Mouse (Mus musculus): Measurements from ENCODE around the gene Lig1.

The Lig1 gene

GRCm38 (mm10) chr7:13310493-13311199 is 33.6 kb downstream of the Lig1 start:
- DNase-seq (ENCODE audit: low spot score in 2 of 2) = no peak

GRCm38 (mm10) chr7:13311401-13311800 is 34.3 kb downstream of the Lig1 start:
- no peak for DNase-seq (ENCODE audit: low spot score in 2 of 2)

- DNase-seq (ENCODE audit: low spot score in 2 of 2) = no peak
Measured at GRCm38 (mm10) chr7:13314095-13314597, 37.1 kb downstream of the Lig1 start.

GRCm38 (mm10) chr7:13321424-13321823 is 44.3 kb downstream of the Lig1 start:
- no peak for DNase-seq (ENCODE audit: low spot score in 2 of 2)

GRCm38 (mm10) chr7:13324316-13324715 is 47.2 kb downstream of the Lig1 start, which contains the start of gene Pla2g4c:
TSS of gene Pla2g4c (plus strand) at chr7:13324655.
- peak in 1 of 2 experiments; percentile 31 for DNase-seq (ENCODE audit: low spot score in 2 of 2)

GRCm38 (mm10) chr7:13330575-13330974 is 53.5 kb downstream of the Lig1 start:
- DNase-seq (ENCODE audit: low spot score in 2 of 2) = no peak

GRCm38 (mm10) chr7:13355943-13356342 is 78.9 kb downstream of the Lig1 start:
- DNase-seq (ENCODE audit: low spot score in 2 of 2) = no peak
